Comparison of ENCODE assay signal across 9 mouse cellular contexts in the genomic region with DNA sequence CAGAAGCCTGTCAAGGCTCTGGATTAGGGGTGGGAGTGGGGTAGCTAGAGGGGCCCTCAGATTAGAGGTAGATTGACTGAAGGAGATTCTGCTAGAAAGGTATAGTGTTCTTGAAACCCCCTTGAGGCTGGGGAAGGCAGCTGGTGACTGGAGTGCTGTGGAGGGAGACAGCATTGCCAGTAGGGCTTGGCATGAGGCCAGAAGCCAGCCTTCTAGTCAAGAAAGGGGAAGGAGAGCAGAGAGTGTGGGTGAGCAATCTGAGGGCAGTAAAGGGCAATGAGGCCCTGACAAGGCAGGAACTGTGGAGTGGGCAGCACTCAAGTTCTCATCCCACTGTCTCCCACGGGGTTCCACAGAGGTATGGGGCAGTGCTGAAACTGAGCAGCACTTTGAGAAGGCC. TPM values are rescaled to one million over a fixed set of nuclear protein-coding genes. Genes with fewer than 3 reads are reported as not detected.
DNase-seq lines count a peak whose midpoint lies in the region; ATAC-seq lines count a peak whose summit lies in the region.
"Had no signal": no experiment of that assay in that cellular context is flagged by ENCODE, and none has a peak within 500 bp of the region (broad histone marks: within the 10 kb centered on the region; RNA-seq: fewer than 3 reads in every experiment).

No protein-coding gene starts in this region.

- DNase-seq in hindbrain, embryonic 10.5 days (ENCODE audit: low spot score): no peak
- DNase-seq in right cerebral cortex, postnatal 4 days: peak; percentile 46
- no peak for DNase-seq in right cerebral cortex, postnatal 25 days
- DNase-seq in c-Kit-positive CD71-negative TER-119-negative erythroid progenitor cells, embryonic 14.5 days (ENCODE audit: low read depth): peak; percentile 66

- H3K9me3 ChIP-seq in hindbrain, embryonic 16.5 days (ENCODE audit: control insufficient read depth, low read length): no peaks in the 10 kb centered on the region
- no peaks in the 10 kb centered on the region for H3K9me3 ChIP-seq in hindbrain, embryonic 10.5 days
- no peaks in the 10 kb centered on the region for H3K9me3 ChIP-seq in liver, embryonic 15.5 days (replicated peaks)
- H3K9me3 ChIP-seq in stomach, embryonic 16.5 days (replicated peaks; ENCODE audit: control insufficient read depth, low read length): no peaks in the 10 kb centered on the region
- no peaks in the 10 kb centered on the region for H3K9me3 ChIP-seq in hindbrain, embryonic 13.5 days

- no peaks in the 10 kb centered on the region for H3K27me3 ChIP-seq in hindbrain, embryonic 16.5 days (replicated peaks; ENCODE audit: control insufficient read depth, insufficient read depth, low read length)
- H3K27me3 ChIP-seq in hindbrain, embryonic 10.5 days (ENCODE audit: insufficient read depth, poor library complexity, severe bottlenecking): 0 out of 2 replicates have a peak, but pooled peaks cover 6% of the 10 kb centered on the region
- H3K27me3 ChIP-seq in liver, embryonic 15.5 days: no peaks in the 10 kb centered on the region
- H3K27me3 ChIP-seq in stomach, embryonic 16.5 days (ENCODE audit: control insufficient read depth, insufficient read depth, low read length): no peaks in the 10 kb centered on the region
- H3K27me3 ChIP-seq in hindbrain, embryonic 13.5 days: no peaks in the 10 kb centered on the region

- H3K9ac ChIP-seq in hindbrain, embryonic 16.5 days (ENCODE audit: low read depth, low read length): no peak overlapping the region
- no peak overlapping the region for H3K9ac ChIP-seq in liver, embryonic 15.5 days
- no peak overlapping the region for H3K9ac ChIP-seq in stomach, embryonic 16.5 days (ENCODE audit: low read length)
- no peak overlapping the region for H3K9ac ChIP-seq in hindbrain, embryonic 13.5 days

- ATAC-seq in hindbrain, embryonic 16.5 days: peak; percentile 34; the same call in 1 of the 2 replicates
- 0 out of 2 replicates have a peak, but pooled peaks have one; percentile 28 for ATAC-seq in liver, embryonic 15.5 days (ENCODE audit: insufficient read depth)
- peak; percentile 44; the same call in 1 of the 2 replicates for ATAC-seq in stomach, embryonic 16.5 days (ENCODE audit: insufficient read depth, low FRiP score)
- ATAC-seq in hindbrain, embryonic 13.5 days (ENCODE audit: low FRiP score): no peak

- no peak overlapping the region for H3K27ac ChIP-seq in hindbrain, embryonic 16.5 days (ENCODE audit: low read depth, low read length)
- H3K27ac ChIP-seq in hindbrain, embryonic 10.5 days: no peak overlapping the region
- no peak overlapping the region for H3K27ac ChIP-seq in liver, embryonic 15.5 days (replicated peaks)
- no peak overlapping the region for H3K27ac ChIP-seq in stomach, embryonic 16.5 days (ENCODE audit: low read length)
- no peak overlapping the region for H3K27ac ChIP-seq in hindbrain, embryonic 13.5 days

- H3K4me3 ChIP-seq in hindbrain, embryonic 16.5 days (ENCODE audit: low read length): no peak overlapping the region
- no peak overlapping the region for H3K4me3 ChIP-seq in hindbrain, embryonic 10.5 days
- H3K4me3 ChIP-seq in liver, embryonic 15.5 days (replicated peaks): no peak overlapping the region
- no peak overlapping the region for H3K4me3 ChIP-seq in stomach, embryonic 16.5 days (replicated peaks; ENCODE audit: low read length)
- H3K4me3 ChIP-seq in hindbrain, embryonic 13.5 days: no peak overlapping the region
- H3K4me3 ChIP-seq: myocyte had no signal

- 91% methylated on average over 1 of the region's 1 CpGs for whole genome bisulfite sequencing in hindbrain, embryonic 16.5 days
- WGBS in hindbrain, embryonic 10.5 days: 81% methylated on average over 1 of the region's 1 CpGs
- 17% methylated on average over 1 of the region's 1 CpGs for WGBS in liver, embryonic 15.5 days (ENCODE audit: insufficient replicate concordance)
- WGBS in stomach, embryonic 16.5 days: 25% methylated on average over 1 of the region's 1 CpGs
- WGBS in hindbrain, embryonic 13.5 days: 75% methylated on average over 1 of the region's 1 CpGs

- H3K4me1 ChIP-seq in hindbrain, embryonic 16.5 days (ENCODE audit: control insufficient read depth, insufficient read depth, low read depth, low read length): no peaks in the 10 kb centered on the region
- peaks cover 13% of the 10 kb centered on the region for H3K4me1 ChIP-seq in hindbrain, embryonic 10.5 days (replicated peaks)
- H3K4me1 ChIP-seq in liver, embryonic 15.5 days (replicated peaks): peaks cover 7% of the 10 kb centered on the region; the same call in 1 of the 2 replicates
- H3K4me1 ChIP-seq in stomach, embryonic 16.5 days (ENCODE audit: control insufficient read depth, insufficient read depth, low read length): peaks cover 9% of the 10 kb centered on the region
- peaks cover 5% of the 10 kb centered on the region; the same call in 1 of the 2 replicates for H3K4me1 ChIP-seq in hindbrain, embryonic 13.5 days (replicated peaks)

- H3K36me3 ChIP-seq in hindbrain, embryonic 16.5 days (ENCODE audit: control insufficient read depth, insufficient read depth, low read length): no peaks in the 10 kb centered on the region
- H3K36me3 ChIP-seq in hindbrain, embryonic 10.5 days: no peaks in the 10 kb centered on the region
- no peaks in the 10 kb centered on the region for H3K36me3 ChIP-seq in liver, embryonic 15.5 days (replicated peaks)
- no peaks in the 10 kb centered on the region for H3K36me3 ChIP-seq in stomach, embryonic 16.5 days (ENCODE audit: control insufficient read depth, insufficient read depth, low read length)
- H3K36me3 ChIP-seq in hindbrain, embryonic 13.5 days: no peaks in the 10 kb centered on the region

- no peak overlapping the region for H3K4me2 ChIP-seq in hindbrain, embryonic 16.5 days (ENCODE audit: low read length)
- no peak overlapping the region for H3K4me2 ChIP-seq in liver, embryonic 15.5 days
- no peak overlapping the region for H3K4me2 ChIP-seq in stomach, embryonic 16.5 days (ENCODE audit: low read depth, low read length)
- H3K4me2 ChIP-seq in hindbrain, embryonic 13.5 days: no peak overlapping the region

RNA-seq across cellular contexts. Expression of gene Gpr35, which starts 22.2 kb away (rescaled TPM):
- polyA plus RNA-seq in hindbrain, embryonic 16.5 days (2015; fragmentation: Nextera tagmentation; extraction: Ambion mirVana): 0.55 and 1.1 TPM in 2 replicates
- 0.05 and 0.51 TPM in 2 replicates for polyA plus RNA-seq in hindbrain, embryonic 10.5 days (2016; fragmentation: Nextera tagmentation; extraction: Ambion mirVana)
- polyA plus RNA-seq in liver, embryonic 15.5 days (2015; fragmentation: Nextera tagmentation; extraction: Ambion mirVana): 0.68 and 0.69 TPM in 2 replicates
- 8.7 and 8.9 TPM in 2 replicates for polyA plus RNA-seq in stomach, embryonic 16.5 days (2015; fragmentation: Nextera tagmentation; extraction: Ambion mirVana)
- polyA plus RNA-seq in hindbrain, embryonic 13.5 days (2015; fragmentation: Nextera tagmentation; extraction: Ambion mirVana): 0.39 and 0.65 TPM in 2 replicates

RNA-seq across cellular contexts. Expression of gene Aqp12, which starts 33.3 kb away (rescaled TPM):
- polyA plus RNA-seq in hindbrain, embryonic 16.5 days (2015; fragmentation: Nextera tagmentation; extraction: Ambion mirVana): not detected in 2 replicates
- polyA plus RNA-seq in hindbrain, embryonic 10.5 days (2016; fragmentation: Nextera tagmentation; extraction: Ambion mirVana): not detected in 2 replicates
- polyA plus RNA-seq in liver, embryonic 15.5 days (2015; fragmentation: Nextera tagmentation; extraction: Ambion mirVana): not detected in 2 replicates
- 11.4 and 15.0 TPM in 2 replicates for polyA plus RNA-seq in stomach, embryonic 16.5 days (2015; fragmentation: Nextera tagmentation; extraction: Ambion mirVana)
- polyA plus RNA-seq in hindbrain, embryonic 13.5 days (2015; fragmentation: Nextera tagmentation; extraction: Ambion mirVana): not detected in 2 replicates
- polyA plus RNA-seq: myocyte had no signal

RNA-seq across cellular contexts. Expression of gene Capn10, which starts 38.7 kb away (rescaled TPM):
- polyA plus RNA-seq in hindbrain, embryonic 16.5 days (2015; fragmentation: Nextera tagmentation; extraction: Ambion mirVana): 60.6 and 60.7 TPM in 2 replicates
- 44.6 and 53.0 TPM in 2 replicates for polyA plus RNA-seq in hindbrain, embryonic 10.5 days (2016; fragmentation: Nextera tagmentation; extraction: Ambion mirVana)
- 15.7 and 17.5 TPM in 2 replicates for polyA plus RNA-seq in liver, embryonic 15.5 days (2015; fragmentation: Nextera tagmentation; extraction: Ambion mirVana)
- 35.7 and 36.0 TPM in 2 replicates for polyA plus RNA-seq in stomach, embryonic 16.5 days (2015; fragmentation: Nextera tagmentation; extraction: Ambion mirVana)
- polyA plus RNA-seq in hindbrain, embryonic 13.5 days (2015; fragmentation: Nextera tagmentation; extraction: Ambion mirVana): 58.9 TPM in 2 replicates

Comparison
In these comparisons a context has a peak if more than half of its experiments do, and no peak if none do; other contexts are left out.
1. DNase-seq: peak in right cerebral cortex, postnatal 4 days (single experiment) and c-Kit-positive CD71-negative TER-119-negative erythroid progenitor cells, embryonic 14.5 days (single experiment); none in hindbrain, embryonic 10.5 days (single experiment) and right cerebral cortex, postnatal 25 days (single experiment).
2. RNA of gene Aqp12, which starts 33.3 kb away (polyA plus RNA-seq): 11.4 to 15.0 TPM in stomach, embryonic 16.5 days; not detected in hindbrain, embryonic 10.5 days, not detected in hindbrain, embryonic 16.5 days, not detected in liver, embryonic 15.5 days and not detected in hindbrain, embryonic 13.5 days; every median in the first group is over 10 times any median in the second.